Mouse (Mus musculus) cerebellum, adult (tissue): ENCODE measurements around the gene Tex22.

Experiments used
- ATAC-seq: cut with Nextera tagmentation; 2 replicates; pipeline ENCODE4 v1.9.2; 2017; ENCODE audit warnings: mild to moderate bottlenecking, moderate library complexity, mixed read lengths; ENCODE audit not compliant: insufficient number of reproducible peaks, low FRiP score, low TSS enrichment

Gene Tex22

GRCm38 (mm10) chr12:113134502-113134901 lies 60.2 kb downstream of the Tex22 start:
- no peak for ATAC-seq

- no peak for ATAC-seq
Measured at GRCm38 (mm10) chr12:113135401-113135800, 61.1 kb downstream of the Tex22 start.

DNA sequence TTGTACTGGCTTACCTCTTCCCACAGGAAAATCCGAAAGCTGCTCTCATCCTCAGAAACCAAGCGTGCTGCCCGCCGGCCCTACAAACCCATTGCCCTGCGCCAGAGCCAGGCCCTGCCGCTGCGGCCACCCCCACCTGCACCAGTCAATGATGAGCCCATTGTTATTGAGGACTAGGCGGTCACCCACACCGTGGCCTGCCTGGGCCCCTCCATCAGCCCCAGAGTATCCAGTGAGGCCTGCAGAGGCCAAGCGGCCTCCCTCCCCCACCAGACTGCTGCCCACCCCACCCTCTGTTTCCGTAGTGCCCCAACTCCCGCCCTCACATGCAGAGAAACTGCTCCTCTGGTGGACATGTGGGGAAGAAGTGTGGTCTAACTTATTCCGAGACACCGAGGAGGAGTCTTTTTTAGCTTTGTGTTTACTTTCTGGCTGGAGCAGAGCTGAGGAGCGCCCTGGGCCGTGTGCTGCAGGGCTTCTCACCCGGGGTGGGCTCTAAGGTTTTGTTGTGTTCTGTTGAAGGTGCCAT lies 62.3 kb downstream of the Tex22 start:
- ATAC-seq = no peak

GRCm38 (mm10) chr12:113137260-113138213 lies 63.2 kb downstream of the Tex22 start:
- no peak for ATAC-seq

DNA sequence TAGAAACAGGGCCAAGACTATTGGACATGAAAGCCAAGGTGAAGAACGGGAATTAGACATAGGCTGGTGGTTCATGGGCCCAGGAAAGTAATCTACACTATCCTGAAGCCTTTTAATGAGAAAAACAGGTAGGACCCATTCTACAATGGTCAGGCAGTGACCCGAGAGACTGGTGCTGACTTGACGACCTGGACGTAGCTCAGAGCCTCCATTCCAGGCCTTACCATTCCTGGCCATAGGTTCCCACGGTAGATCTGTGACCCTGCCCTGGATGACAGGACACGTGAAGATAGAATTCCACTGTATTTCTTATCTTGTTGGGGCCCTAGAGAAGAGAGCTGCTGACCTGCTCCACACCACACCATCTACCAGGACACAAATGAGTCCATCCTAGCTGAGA lies 64.0 kb downstream of the Tex22 start:
- ATAC-seq = no peak
